Mouse (Mus musculus): ENCODE measurements at regions not wholly inside any gene's neighbourhood (a gene's known extent, or its start where the extent isn't known, plus 50 kb on each side); places are given as distances from the start of the nearest gene placed in this dataset.
"Not testable (repeated sequence)": the region's sequence is repeated elsewhere in the genome, so short reads cannot be mapped to it uniquely, and the experiment has no call there.

- DNase-seq (ENCODE audit: low read depth): peak; percentile 22
These were observed 126.8 kb downstream of the Tnfsf18 start for GRCm38 (mm10) chr1:161621291-161621690.

DNA sequence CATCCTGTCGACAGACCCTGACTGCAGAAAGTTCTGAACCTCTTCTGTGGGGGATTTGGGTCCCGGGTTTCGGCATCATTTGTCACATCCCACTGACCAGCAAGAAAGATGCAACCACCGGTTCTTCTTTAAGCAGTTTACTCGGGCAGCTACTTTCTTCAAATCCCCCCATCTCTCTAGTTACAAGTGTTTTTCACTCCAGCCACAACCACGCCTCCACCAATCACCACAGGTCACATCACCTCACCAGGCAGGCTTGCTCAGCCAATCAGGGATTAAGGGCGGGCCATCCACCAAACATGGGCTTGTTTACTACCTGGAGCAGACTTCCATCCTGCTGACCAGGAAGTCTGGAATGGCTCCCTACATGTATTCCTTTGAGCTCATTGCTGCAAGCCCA, 119.6 kb downstream of the Tnfsf18 start:
- DNase-seq (ENCODE audit: low read depth): not testable (repeated sequence)

GRCm38 (mm10) chr1:161613658-161614057, 119.2 kb downstream of the Tnfsf18 start:
- DNase-seq (ENCODE audit: low read depth): not testable (repeated sequence)

- peak; percentile 65 for DNase-seq (ENCODE audit: low read depth)
These were observed 113.0 kb downstream of the Tnfsf18 start for GRCm38 (mm10) chr1:161607446-161607845.

- no peak for DNase-seq (ENCODE audit: low read depth)
These were observed 107.7 kb downstream of the Tnfsf18 start for GRCm38 (mm10) chr1:161602150-161602549.

DNA sequence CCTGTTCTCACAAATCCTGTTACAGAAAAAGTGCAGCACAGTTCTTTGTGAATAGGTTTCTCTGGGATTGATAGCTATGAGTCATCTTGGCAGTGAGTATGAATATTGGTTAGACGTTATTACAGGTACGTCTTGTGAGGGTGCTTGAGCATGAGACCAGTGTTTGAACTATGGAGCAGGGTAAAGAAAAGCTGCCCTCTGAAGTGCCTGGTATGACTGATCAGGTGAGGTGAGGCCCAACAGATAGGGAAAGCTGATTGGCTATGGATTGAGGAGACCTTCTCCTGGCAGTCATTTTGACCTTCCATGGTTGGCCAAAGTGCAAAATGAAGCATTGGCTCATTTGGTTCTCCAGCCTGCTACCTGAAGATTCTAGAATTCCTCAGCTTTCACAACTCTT, 106.7 kb downstream of the Tnfsf18 start:
- DNase-seq (ENCODE audit: low read depth): no peak

- no peak for DNase-seq (ENCODE audit: low read depth)
These were observed 103.7 kb downstream of the Tnfsf18 start for GRCm38 (mm10) chr1:161598167-161598566.

- DNase-seq (ENCODE audit: low read depth): no peak
These were observed 82.1 kb downstream of the Tnfsf18 start for GRCm38 (mm10) chr1:161576530-161576929.

DNA sequence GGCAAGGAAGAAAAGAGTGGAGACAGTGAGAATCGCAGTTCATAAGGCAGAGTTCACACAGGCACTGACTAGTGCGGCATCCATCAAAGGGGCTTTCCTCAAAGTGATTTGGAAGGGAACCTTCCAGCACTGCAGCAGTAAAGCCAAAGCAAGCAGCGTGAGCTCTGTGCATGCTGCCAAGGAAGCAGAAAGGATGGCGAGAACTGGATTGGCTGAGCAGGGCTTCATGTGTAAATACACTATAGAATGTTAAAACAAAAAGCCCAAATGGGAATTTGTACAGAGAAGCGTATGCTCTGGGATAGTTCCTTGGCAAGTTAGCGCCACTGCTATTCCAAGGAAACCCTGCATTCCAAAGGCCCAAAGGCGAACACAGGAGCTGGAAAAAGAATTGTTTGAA, 81.5 kb downstream of the Tnfsf18 start:
- no peak for DNase-seq (ENCODE audit: low read depth)

GRCm38 (mm10) chr1:161575171-161575570, 80.7 kb downstream of the Tnfsf18 start:
- no peak for DNase-seq (ENCODE audit: low read depth)

DNA sequence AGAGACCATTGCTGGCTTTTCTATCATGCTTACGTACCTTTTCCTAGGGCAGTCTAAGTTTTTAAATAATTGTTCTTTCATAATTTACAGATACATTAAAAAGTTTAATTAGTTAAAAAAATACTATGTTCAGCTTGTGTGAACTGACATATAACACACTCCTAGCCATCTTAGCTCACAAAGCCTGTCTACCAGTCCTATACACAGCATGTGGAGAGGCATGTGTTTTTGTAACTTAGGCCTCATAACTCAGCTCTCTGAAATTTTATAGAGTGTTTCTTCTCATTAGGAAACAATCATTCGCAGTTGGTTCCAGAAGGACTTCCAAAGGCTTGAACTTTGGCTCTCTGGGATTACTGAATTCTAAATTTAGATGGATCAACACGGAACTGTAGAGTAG, 76.3 kb downstream of the Tnfsf18 start:
- no peak for DNase-seq (ENCODE audit: low read depth)

GRCm38 (mm10) chr1:161567826-161568225, 73.4 kb downstream of the Tnfsf18 start:
- no peak for DNase-seq (ENCODE audit: low read depth)

DNA sequence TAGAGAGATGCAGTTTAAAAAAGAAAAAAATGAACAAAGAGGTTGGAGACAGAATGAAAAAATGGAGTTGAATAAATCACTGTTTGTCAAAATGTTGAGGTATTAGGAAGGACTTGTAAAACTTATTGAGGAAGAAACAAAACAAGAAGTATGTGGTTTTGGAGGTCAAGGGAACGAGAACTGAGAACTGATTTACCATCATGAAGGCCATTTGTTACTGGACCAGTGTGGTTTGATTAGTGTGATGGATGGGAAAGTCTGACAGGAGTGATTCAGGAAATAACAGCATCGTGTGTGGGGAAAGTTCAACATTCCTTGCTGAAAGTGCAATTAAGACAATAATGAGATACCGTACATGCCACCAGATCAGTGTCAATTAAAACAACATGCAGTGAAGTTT, 65.9 kb downstream of the Tnfsf18 start:
- peak; percentile 4 for DNase-seq (ENCODE audit: low read depth)

Measured in 416B (cell line).